Mouse (Mus musculus) layer of hippocampus, postnatal 25 days (tissue): ENCODE data around the gene Cers2. TPM values are rescaled to one million over a fixed set of nuclear protein-coding genes. Genes with fewer than 3 reads are reported as not detected.
"Not testable (repeated sequence)": the region's sequence is repeated elsewhere in the genome, so short reads cannot be mapped to it uniquely, and the experiment has no call there.

Experiments used
- DNase-seq, 2 experiments: peaks; one replicate each; pipeline ENCODE4 v3.0.0; 2022; ENCODE audit warnings: mixed read lengths in 2 of 2, low spot score in 1 of 2; ENCODE audit errors: extremely low spot score in 1 of 2
- total RNA-seq, 2 experiments: library from RNA; stranded (reverse); gene quantifications; 2 replicates each; pipeline ENCODE4 v1.2.3; 2021

Cers2 gene
- total RNA-seq, 2 experiments from 2014 or later: 71.2 to 73.9 TPM

DNA sequence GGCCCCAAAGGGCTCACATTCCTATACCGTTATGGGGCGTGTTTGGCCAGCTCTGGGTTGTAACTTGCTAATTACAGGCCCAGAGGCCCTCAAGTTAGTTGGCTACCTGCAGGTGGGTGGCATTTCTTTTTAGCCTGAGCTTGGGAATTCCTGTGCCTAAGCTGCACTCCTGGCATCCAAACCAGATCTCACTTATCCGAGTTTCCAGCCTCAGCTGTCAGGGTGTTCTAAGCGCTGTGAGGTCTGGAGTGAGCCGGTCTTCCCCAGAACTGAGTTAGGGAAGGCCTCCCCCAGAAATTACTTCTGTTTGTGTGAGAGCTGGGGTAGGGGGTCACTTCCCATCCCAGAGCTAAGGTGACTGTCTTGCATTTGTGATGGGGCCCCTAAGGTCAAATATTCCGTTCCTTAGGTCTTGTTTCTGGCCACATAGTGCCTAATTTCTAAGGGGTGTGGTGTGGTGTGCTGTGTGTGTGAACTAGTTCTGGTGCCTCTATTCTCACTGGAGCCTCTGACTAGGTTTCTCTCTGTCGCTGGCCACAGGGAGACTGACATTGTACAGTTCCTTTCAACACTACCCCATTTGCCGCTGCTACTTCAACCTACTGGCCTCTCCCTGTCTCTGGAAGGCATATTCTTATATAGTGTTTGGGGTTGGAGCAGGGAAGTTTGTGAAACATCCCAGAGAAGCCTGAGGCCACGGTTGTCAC lies 1.4 kb downstream of the Cers2 start:
- DNase-seq: no peak

DNA sequence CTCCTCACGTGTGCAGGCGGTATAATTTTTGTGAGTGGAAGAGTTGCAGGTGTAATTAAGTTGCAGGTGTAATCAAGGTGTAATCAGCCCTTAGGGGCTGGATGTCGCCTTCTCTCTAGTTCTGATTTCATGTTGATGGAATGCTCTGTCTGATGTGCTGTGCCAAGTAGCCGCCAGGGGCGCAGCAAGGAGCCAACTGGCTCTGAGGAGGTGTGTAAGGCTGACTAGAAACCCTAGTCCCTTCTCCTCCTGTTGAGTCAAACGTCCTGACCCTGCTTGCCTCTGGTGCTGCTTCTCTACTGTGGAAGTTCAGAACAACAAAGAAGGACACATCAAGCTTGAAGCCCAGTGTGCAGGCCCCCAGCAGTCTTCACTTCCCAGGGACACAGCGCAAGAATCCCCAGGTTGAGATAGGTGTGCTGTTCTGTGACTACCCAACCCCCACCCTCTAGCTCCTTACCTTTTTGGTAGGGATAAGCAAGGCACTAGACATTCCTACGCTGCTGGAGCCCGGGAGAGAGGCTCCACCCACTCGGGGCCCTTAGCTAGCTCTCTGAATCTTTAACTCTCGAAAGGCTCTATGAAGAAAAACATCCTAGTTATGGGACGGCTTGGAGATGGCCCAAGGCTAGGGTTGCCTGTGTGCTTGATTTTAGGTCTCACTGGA lies 3.0 kb downstream of the Cers2 start:
- DNase-seq: peak in 1 of 2 experiments; percentile 37

DNA sequence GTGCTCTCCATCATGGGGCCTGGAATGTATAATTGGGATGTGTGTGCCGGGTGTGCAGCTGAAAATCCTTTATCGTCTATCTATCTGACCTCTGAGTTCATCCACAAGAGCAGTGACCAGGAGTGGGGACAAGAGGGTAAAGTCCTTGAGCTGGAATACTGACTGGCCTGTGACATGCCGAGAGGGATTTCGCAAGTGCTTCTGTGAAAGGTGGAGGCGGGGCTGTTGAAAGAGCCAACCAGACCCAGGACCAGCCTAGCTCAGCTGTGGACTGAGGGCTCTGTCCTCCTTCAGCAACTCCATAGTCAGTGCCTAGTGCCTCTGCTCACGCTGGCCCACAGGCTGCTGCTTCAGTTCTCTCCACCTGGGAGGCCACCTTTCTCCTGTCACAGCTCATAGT lies 4.0 kb downstream of the Cers2 start:
- DNase-seq: no peak

DNA sequence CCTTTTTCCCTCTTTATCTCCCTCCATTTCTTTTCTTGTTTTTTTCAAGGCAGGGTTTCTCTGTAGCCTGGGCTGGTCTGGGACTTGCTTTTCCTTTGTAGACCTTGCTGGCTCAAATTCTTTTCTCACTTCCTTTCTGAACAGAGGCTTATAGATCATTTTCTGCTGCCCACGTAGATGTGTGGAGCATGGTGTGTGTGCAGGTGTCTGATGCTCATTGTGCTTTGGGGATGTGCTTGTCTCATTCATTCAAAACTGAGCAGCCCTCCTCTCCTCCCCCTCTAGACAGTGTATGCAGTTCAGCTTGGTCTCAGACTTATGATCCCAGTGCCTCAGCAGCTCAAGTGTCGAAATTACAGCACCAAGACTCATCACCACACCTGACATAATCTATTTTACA lies 4.5 kb downstream of the Cers2 start:
- DNase-seq: no peak

DNA sequence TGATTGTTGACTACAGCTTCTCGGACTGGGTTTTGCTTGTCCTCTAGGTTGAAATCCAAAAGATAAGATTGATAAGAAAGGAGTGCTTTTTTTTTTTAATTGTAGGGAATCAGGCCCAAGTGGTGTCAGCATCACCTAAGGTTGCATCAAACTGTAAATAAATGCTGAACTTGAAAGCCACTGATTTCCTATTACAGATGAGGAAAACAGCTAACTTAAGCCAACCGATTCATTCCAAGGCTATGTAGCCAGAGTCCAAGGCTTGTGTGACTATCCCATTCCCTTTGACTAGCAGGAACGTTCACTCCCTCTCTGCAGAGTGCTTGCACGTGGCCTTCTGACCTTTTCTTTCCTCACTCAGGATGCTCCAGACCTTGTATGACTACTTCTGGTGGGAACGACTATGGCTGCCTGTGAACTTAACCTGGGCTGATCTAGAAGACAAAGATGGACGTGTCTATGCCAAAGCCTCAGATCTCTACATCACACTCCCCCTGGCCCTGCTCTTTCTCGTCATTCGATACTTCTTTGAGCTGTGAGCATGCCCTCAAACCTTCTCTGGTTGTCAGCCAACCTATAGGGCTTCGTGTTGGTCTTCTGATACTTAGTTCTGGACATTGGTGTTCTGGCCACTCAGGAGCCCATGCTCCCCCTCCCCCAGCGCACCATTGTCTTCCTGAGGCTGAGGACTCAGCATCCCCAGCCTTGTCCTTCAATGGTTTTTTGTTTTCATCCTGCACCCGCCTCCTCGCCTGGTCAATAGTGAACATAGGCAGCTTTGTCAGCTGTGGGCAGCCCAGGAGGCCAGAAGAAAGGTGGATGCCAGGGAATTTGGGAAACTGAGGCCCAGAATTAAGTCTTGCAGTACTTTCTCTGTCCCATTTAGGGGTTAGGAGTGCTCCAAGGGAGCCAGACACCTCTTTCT lies 5.4 kb downstream of the Cers2 start:
- no peak for DNase-seq

DNA sequence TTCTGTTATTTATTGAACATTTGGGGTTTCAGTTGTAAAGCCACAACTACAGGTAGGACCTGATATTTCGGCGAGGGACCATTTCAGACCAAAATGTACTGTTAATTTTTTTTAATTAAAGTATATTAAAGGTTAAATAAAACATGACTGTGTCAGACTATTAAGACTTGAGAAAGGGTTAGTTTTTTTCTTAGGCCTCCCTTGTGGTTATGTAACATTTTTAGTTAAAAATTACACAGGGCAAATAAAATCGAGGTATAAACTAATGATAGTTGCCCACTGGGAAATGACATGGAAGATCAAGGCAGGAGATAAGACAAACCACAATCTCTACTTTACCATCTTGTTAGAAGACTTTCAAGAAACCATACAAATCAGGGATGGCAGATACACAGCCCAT lies 8.8 kb downstream of the Cers2 start:
- DNase-seq: no peak

DNA sequence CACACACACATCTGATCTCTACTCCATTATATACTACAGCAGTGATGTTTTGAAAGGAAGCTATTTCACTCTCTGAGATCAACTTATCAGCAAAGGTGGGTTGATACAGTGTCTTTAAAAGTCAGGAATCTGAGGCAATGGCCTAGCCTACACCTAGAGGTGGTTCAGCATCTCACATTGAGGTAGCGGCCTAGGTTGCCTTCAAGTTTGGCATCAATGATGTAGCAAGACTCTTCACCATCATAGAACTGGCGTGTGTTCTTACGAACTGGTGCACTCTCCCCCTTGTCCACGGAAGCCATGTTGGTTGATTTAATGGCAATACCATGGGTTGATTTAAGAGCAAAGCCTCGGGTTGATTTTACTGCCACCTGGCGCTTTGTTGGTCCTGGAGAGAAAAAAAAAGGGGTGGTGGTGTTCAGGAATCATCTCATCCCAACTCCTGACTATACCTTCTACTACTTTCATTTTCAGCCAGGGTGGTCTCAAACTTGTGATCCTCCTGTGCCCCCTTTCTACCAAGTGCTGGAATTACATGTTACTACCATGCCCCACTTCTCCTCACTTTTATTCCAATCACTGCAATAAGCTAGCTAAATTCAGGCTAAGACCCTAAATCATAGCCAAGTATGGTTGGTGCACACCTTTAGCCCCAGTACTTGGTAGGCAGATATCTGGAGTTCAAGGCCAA lies 10.0 kb downstream of the Cers2 start:
- DNase-seq: no peak

DNA sequence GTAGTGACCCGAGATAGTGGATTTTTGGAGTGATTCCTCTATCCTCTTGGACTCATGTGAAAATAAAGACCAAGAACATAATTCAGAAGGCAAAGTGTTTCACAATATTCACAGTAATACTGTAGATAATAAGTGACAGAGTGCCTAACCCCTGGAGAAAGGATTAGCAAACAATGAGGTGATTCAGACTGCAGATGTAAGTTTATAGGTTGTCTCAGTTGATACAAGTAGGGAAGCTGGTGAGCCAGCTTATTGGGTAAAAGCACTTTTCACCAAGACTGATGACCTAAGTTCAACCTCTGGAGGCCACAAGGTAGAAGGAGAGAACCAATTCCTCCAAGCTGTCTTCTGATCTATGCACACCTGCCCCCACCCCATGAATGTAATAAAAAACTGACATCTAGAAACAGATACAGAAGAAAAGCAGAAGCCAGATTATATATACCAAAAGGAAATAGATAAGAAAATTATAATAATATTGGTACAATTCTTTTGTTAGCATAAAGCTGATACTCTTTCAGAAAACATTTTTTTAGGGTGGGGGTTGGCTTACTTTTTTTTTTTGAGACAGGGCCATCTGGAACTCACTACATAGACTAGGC lies 14.3 kb downstream of the Cers2 start:
- DNase-seq: no peak

DNA sequence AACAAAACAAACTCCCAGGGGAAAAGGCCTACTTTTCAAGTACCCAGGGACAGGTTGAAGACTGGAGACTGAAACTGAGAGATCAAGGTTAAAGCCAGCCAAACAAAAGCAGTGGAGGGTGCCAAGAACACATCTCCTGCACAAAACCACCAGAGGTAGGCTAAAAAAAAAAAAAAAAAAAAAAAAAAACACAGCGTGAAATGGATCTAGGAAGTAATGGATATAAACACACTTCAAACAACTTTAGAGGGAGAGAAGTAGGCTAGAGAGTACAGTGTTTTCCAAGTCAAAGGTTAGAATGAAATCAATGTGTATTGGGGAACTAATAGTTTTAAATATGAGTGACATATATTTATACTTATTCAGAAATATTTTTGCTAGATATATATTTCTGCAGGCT lies 16.9 kb downstream of the Cers2 start:
- no peak for DNase-seq

DNA sequence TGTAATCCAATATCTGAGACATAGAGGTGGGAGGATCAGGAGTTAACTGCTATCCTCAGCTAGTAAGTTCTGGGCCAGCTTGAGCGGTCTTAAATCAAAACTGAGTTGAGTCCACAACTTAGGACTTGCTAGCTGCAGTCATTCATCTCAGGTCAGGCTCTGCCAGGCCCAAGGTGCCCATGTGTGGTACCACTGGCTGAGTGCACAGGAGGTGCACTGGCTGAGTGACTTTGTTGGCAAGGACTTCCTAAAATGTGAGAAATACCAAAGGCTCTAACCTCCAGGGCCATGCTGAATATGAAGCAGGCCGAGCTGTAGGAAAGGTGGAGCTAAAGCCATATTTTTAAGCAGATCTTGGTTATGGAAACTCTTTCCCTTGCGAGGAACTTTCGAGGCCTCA lies 22.8 kb downstream of the Cers2 start:
- DNase-seq: no peak

DNA sequence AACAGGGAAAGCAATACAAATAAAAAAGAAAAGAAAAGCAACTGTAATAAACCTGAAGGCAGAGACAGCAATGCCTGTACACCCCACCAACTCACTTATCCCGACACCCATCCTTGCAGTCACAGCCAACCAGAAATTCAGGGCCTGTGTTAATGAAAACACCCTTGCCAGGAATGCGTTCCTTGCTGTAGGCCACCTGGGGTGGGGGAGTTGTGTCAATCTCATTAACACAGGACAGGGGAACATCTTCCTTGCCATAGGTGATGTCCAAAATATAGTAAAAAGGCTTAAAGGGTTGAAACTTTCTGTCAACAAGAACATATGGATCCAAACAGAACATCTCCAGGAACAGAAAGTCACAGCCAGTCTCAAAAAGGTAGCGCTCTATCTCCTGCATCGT lies 23.7 kb downstream of the Cers2 start:
- no peak for DNase-seq

DNA sequence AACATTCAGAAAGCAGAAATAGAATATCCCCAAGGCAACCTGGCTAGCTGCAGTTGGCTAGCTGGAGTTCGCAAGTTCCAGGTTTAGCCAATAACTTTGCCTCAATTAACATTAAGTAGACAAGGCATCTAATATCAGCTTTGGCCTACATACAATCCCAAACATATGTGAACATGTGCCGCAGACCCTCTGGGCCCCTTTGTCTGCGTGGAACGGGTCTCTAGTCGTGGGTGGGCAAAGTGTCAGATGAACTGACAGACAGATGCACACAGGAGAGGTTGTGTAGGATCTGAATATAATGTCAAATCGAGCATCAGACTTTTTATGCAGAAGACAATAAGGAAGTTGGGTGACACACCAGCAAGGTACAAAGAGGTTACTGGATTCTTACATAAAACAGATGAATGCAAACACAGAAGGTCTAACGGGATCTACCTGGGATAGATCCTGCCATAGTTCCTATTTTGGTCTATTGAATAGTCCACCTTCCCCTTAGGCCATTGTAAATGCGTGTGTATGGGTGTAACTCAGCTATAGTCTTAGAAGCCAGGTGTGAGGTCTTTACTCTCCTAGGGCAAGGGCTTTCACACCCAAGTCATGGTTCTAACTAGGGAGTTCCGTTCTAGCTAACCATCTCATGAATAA lies 28.9 kb downstream of the Cers2 start:
- DNase-seq: not testable (repeated sequence)

DNA sequence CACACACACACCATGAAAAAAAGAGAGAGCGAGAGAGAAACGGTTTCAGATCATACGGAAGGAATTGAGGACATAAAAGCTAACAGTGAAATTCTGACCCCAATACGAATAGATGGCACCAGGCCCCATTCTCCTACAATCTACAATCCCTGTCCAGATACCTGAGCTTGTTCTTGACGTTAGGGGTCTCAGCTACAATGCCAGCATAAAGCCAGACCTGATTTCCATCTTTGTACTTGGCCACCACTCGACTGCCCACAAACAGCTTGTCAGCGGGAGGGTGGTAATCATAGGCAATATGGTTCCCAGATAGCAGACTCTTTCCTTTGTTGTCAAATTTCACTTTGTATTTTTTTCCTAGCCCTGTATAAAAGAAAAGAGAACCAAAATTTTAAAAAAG lies 31.9 kb downstream of the Cers2 start:
- no peak for DNase-seq

DNA sequence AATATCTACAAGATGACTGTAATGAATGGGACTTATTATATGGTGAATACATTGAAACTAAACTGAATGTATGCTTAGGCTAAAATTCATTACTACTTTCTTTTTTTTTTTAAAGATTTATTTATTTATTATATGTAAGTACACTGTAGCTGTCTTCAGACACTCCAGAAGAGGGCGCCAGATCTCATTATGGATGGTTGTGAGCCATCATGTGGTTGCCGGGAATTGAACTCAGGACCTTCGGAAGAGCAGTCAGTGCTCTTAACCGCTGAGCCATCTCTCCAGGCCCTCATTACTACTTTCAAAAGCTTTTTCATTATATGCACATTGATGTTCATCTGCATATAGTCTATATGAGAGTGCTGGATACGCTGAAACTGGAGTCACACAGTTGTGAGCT lies 33.8 kb downstream of the Cers2 start:
- DNase-seq: not testable (repeated sequence)

DNA sequence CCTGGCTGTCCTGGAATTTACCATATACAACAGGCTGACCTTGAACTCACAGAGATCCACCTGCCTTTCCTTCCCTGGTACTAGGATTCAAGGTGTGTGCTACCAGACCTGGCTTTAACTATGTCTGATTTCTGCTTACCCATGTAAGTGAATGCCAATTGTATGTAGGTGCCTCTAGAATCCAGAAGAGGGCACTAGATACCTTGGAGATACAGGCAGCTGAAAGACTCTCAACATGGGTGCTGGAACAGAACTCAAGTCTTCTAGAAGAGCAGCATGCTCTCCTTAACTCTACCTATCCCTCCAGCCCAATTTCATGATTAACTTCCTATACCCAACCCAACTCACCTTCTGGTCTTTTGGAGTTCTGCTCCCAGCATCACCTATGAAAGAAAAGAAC lies 34.9 kb downstream of the Cers2 start:
- DNase-seq: no peak

DNA sequence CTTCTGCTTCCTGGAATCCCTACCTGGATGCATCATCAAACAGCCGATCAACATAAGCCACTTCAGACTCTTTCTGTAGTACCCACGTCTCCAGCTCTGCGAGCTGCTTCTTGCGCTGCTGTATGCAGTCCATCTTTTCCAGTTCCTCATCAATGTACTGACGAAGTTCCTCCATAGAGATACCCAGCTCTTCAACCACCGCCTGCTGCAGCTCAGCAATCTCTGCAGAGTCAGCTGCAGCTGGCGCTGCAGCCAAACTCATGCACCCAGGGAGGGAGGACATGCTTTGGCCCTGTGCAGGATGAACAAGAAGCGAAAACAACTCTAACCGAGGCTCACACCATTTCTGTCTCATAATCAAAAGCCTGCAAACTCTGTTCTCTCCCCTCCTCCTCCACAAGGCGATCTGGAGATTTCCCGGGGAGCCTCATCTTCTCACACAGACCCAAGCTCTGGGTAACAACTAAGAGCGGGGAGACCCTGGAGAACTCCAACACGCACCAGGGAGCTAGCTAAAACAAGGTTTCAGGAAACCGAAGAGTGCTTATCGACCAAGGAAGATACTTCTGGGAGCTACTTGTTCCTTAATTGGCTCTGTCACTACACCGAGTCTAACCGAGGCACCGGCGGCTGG lies 41.4 kb downstream of the Cers2 start:
- DNase-seq: not testable (repeated sequence)

DNA sequence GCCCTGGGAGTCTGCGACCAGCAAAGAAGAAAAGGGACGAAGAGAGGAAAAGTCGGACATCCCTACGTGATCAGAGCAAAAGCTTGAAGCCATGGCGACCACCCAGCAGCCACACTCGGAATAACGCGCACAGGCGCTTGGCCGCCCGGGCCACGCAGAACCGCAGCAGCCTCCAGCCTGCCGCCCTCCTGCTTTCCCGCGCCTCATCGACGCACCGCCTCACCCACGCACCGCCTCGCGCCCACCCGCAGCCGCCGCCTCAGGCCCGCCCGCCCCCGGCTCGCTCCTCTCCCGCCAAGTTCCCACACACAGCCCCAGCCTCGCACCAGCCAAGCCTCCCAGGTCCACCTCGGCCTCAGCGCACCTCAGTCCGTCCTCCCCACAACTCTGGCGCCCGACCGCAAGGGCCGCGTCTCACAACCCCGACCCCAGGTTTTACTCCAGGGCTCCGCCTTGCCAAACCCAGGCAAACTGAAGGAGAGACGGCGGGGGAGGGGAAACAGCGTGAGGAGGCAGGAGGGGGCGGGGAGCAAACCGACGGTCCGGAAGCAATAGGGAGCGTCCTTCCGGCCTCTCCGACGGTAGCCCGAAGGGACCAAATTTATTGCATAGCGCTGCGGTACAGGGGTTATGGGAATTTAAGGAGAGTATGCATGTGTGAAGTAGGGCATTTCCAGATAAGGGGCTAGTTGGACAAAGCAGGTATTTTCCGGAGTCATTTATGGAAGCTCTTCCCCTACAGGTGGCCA lies 42.3 kb downstream of the Cers2 start, which contains the start of gene Setdb1:
Gene Setdb1 (minus strand): TSS at position 502 of the 749 bp plus-strand sequence.
- peak; percentile 85 to 97 for DNase-seq

DNA sequence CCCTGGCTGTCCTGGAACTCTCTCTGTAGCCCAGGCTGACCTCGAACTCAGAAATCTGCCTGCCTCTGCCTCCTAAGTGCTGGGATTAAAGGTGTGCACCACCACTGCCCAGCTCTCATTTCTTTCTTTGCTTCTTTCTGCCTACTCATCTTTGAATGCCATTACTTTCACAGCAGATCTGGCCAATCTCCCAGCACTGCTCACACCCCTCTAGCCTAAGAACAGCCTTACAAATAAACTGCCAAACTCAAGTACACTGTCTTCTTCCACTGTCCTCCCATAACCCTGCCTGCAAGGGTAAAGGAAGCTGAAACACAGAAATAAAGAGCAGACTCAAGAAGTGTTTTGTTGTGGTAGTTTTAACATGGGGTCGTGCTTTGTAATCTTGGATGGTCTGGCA lies 43.2 kb downstream of the Cers2 start:
- DNase-seq: no peak
